Mouse (Mus musculus): ENCODE data around the gene Erc2. TPM values are rescaled to one million over a fixed set of nuclear protein-coding genes. Genes with fewer than 3 reads are reported as not detected.

Erc2 gene
- polyA plus RNA-seq, 1 experiment from 2014 or later: 33.1 TPM

- no peak overlapping the region for H3K9ac ChIP-seq
- H3K4me1 ChIP-seq: no peaks in the 10 kb centered on the region
- ATAC-seq (ENCODE audit: low FRiP score, low read depth): no peak
- no peaks in the 10 kb centered on the region for H3K9me3 ChIP-seq
- no peak overlapping the region for H3K4me3 ChIP-seq
- no peaks in the 10 kb centered on the region for H3K36me3 ChIP-seq
- H3K27ac ChIP-seq: no peak overlapping the region
- no peak overlapping the region for H3K4me2 ChIP-seq (replicated peaks)
- WGBS: 39% methylated on average over 1 of the region's 1 CpGs
- H3K27me3 ChIP-seq (replicated peaks): no peaks in the 10 kb centered on the region
Measured at GRCm38 (mm10) chr14:27739436-27739835, 117.2 kb downstream of the Erc2 start.

GRCm38 (mm10) chr14:27741248-27741916 is 119.2 kb downstream of the Erc2 start:
- H3K4me3 ChIP-seq: no peak overlapping the region
- no peaks in the 10 kb centered on the region for H3K4me1 ChIP-seq
- no peak for ATAC-seq (ENCODE audit: low FRiP score, low read depth)
- 29% methylated on average over 3 of the region's 3 CpGs for WGBS
- H3K27ac ChIP-seq: no peak overlapping the region
- no peaks in the 10 kb centered on the region for H3K27me3 ChIP-seq (replicated peaks)
- H3K4me2 ChIP-seq (replicated peaks): no peak overlapping the region
- no peaks in the 10 kb centered on the region for H3K36me3 ChIP-seq
- H3K9me3 ChIP-seq: no peaks in the 10 kb centered on the region
- H3K9ac ChIP-seq: no peak overlapping the region

- no peak for ATAC-seq (ENCODE audit: low FRiP score, low read depth)
- no peak overlapping the region for H3K4me2 ChIP-seq (replicated peaks)
- no peak overlapping the region for H3K9ac ChIP-seq
- WGBS: 84% methylated on average over 1 of the region's 1 CpGs
- H3K9me3 ChIP-seq: no peaks in the 10 kb centered on the region
- H3K27ac ChIP-seq: no peak overlapping the region
- H3K27me3 ChIP-seq (replicated peaks): no peaks in the 10 kb centered on the region
- no peaks in the 10 kb centered on the region for H3K36me3 ChIP-seq
- H3K4me3 ChIP-seq: no peak overlapping the region
- H3K4me1 ChIP-seq: no peaks in the 10 kb centered on the region
Measured at GRCm38 (mm10) chr14:27754340-27754739, 132.1 kb downstream of the Erc2 start.

GRCm38 (mm10) chr14:27756901-27757300 is 134.7 kb downstream of the Erc2 start:
- Histone ChIP-seq H3K27me3 (replicated peaks) (no peaks in the 10 kb centered on the region), H3K9me3 (no peaks in the 10 kb centered on the region), H3K4me3 (no peak overlapping the region), H3K9ac (no peak overlapping the region), H3K4me1 (no peaks in the 10 kb centered on the region), H3K36me3 (no peaks in the 10 kb centered on the region), H3K27ac (no peak overlapping the region), H3K4me2 (replicated peaks) (no peak overlapping the region)
- WGBS: 94% methylated on average over 5 of the region's 5 CpGs
- no peak for ATAC-seq (ENCODE audit: low FRiP score, low read depth)

- Histone ChIP-seq H3K4me3 (no peak overlapping the region), H3K9ac (no peak overlapping the region), H3K4me2 (replicated peaks) (no peak overlapping the region), H3K27ac (no peak overlapping the region), H3K36me3 (no peaks in the 10 kb centered on the region), H3K9me3 (no peaks in the 10 kb centered on the region), H3K27me3 (replicated peaks) (no peaks in the 10 kb centered on the region), H3K4me1 (no peaks in the 10 kb centered on the region)
- ATAC-seq (ENCODE audit: low FRiP score, low read depth): no peak
- 93% methylated on average over 1 of the region's 1 CpGs for WGBS
Measured at GRCm38 (mm10) chr14:27758230-27758629, 136.0 kb downstream of the Erc2 start.

- WGBS: 93% methylated on average over 6 of the region's 6 CpGs
- Histone ChIP-seq H3K4me3 (no peak overlapping the region), H3K4me2 (replicated peaks) (no peak overlapping the region), H3K27me3 (replicated peaks) (no peaks in the 10 kb centered on the region), H3K27ac (no peak overlapping the region), H3K4me1 (no peaks in the 10 kb centered on the region), H3K9me3 (no peaks in the 10 kb centered on the region), H3K36me3 (no peaks in the 10 kb centered on the region), H3K9ac (no peak overlapping the region)
- no peak for ATAC-seq (ENCODE audit: low FRiP score, low read depth)
Measured at GRCm38 (mm10) chr14:27759069-27759628, 136.9 kb downstream of the Erc2 start.

- H3K9ac ChIP-seq: no peak overlapping the region
- no peaks in the 10 kb centered on the region for H3K9me3 ChIP-seq
- H3K4me3 ChIP-seq: no peak overlapping the region
- no peak for ATAC-seq (ENCODE audit: low FRiP score, low read depth)
- 86% methylated on average over 9 of the region's 9 CpGs for WGBS
- no peak overlapping the region for H3K4me2 ChIP-seq (replicated peaks)
- no peaks in the 10 kb centered on the region for H3K4me1 ChIP-seq
- H3K27ac ChIP-seq: no peak overlapping the region
- no peaks in the 10 kb centered on the region for H3K27me3 ChIP-seq (replicated peaks)
- H3K36me3 ChIP-seq: no peaks in the 10 kb centered on the region
Measured at GRCm38 (mm10) chr14:27759982-27760381, 137.8 kb downstream of the Erc2 start.

- no peak overlapping the region for H3K27ac ChIP-seq
- 70% methylated on average over 5 of the region's 5 CpGs for WGBS
Measured at GRCm38 (mm10) chr14:27775367-27775766, 153.1 kb downstream of the Erc2 start.

GRCm38 (mm10) chr14:27778503-27778902 is 156.3 kb downstream of the Erc2 start:
- H3K4me1 ChIP-seq: no peaks in the 10 kb centered on the region
- no peak overlapping the region for H3K9ac ChIP-seq
- H3K4me3 ChIP-seq: no peak overlapping the region
- no peaks in the 10 kb centered on the region for H3K27me3 ChIP-seq (replicated peaks)
- H3K4me2 ChIP-seq (replicated peaks): no peak overlapping the region
- WGBS: 75% methylated on average over 8 of the region's 8 CpGs
- no peak overlapping the region for H3K27ac ChIP-seq
- ATAC-seq (ENCODE audit: low FRiP score, low read depth): no peak
- no peaks in the 10 kb centered on the region for H3K36me3 ChIP-seq
- no peaks in the 10 kb centered on the region for H3K9me3 ChIP-seq

More at GRCm38 (mm10) chr14:27775367-27775766, 153.1 kb downstream of the Erc2 start:
- Histone ChIP-seq H3K4me1 (no peaks in the 10 kb centered on the region), H3K4me3 (no peak overlapping the region), H3K4me2 (replicated peaks) (no peak overlapping the region), H3K9ac (no peak overlapping the region), H3K9me3 (no peaks in the 10 kb centered on the region), H3K36me3 (no peaks in the 10 kb centered on the region), H3K27me3 (replicated peaks) (no peaks in the 10 kb centered on the region)
- ATAC-seq (ENCODE audit: low FRiP score, low read depth): no peak

- H3K4me1 ChIP-seq: no peaks in the 10 kb centered on the region
- H3K36me3 ChIP-seq: no peaks in the 10 kb centered on the region
- no peak overlapping the region for H3K4me2 ChIP-seq (replicated peaks)
- no peaks in the 10 kb centered on the region for H3K9me3 ChIP-seq
- no peak overlapping the region for H3K4me3 ChIP-seq
- H3K27ac ChIP-seq: no peak overlapping the region
- WGBS: 91% methylated on average over 2 of the region's 2 CpGs
- H3K9ac ChIP-seq: no peak overlapping the region
- ATAC-seq (ENCODE audit: low FRiP score, low read depth): no peak
- no peaks in the 10 kb centered on the region for H3K27me3 ChIP-seq (replicated peaks)
Measured at GRCm38 (mm10) chr14:27778982-27779701, 156.9 kb downstream of the Erc2 start.

- no peaks in the 10 kb centered on the region for H3K27me3 ChIP-seq (replicated peaks)
- WGBS: 73% methylated on average over 1 of the region's 1 CpGs
- no peak overlapping the region for H3K4me3 ChIP-seq
- H3K9ac ChIP-seq: no peak overlapping the region
- H3K9me3 ChIP-seq: no peaks in the 10 kb centered on the region
- H3K27ac ChIP-seq: no peak overlapping the region
- H3K36me3 ChIP-seq: no peaks in the 10 kb centered on the region
- no peak overlapping the region for H3K4me2 ChIP-seq (replicated peaks)
- ATAC-seq (ENCODE audit: low FRiP score, low read depth): no peak
- no peaks in the 10 kb centered on the region for H3K4me1 ChIP-seq
Measured at GRCm38 (mm10) chr14:27781221-27781620, 159.0 kb downstream of the Erc2 start.

GRCm38 (mm10) chr14:27784826-27785225 is 162.6 kb downstream of the Erc2 start:
- no peak overlapping the region for H3K4me2 ChIP-seq (replicated peaks)
- 98% methylated on average over 4 of the region's 4 CpGs for WGBS
- H3K27me3 ChIP-seq (replicated peaks): no peaks in the 10 kb centered on the region
- no peak for ATAC-seq (ENCODE audit: low FRiP score, low read depth)
- H3K27ac ChIP-seq: no peak overlapping the region
- no peaks in the 10 kb centered on the region for H3K4me1 ChIP-seq
- H3K4me3 ChIP-seq: no peak overlapping the region
- H3K36me3 ChIP-seq: no peaks in the 10 kb centered on the region
- no peaks in the 10 kb centered on the region for H3K9me3 ChIP-seq
- no peak overlapping the region for H3K9ac ChIP-seq

Measured in neural tube, embryonic 12.5 days (tissue).